Mouse (Mus musculus): Measurements from ENCODE around the gene Il16.

- no peak for TF ChIP-seq TAL1 (IDR thresholded peaks at IDR 0.05; ENCODE audit: low read length)
- no peak for TF ChIP-seq GATA1 (IDR thresholded peaks at IDR 0.05; ENCODE audit: low read length)
Measured at GRCm38 (mm10) chr7:83653605-83654051, 91.9 kb downstream of the Il16 start.
